In genomic region chr4:65420511-65420931, GRCm38 (mm10) we compare ENCODE assay signal across 7 mouse cellular contexts.
DNase-seq lines count a peak whose midpoint lies in the region; ATAC-seq lines count a peak whose summit lies in the region.

No protein-coding gene starts in this region.

- no peaks in the 10 kb centered on the region for H3K9me3 ChIP-seq in forebrain, embryonic 12.5 days

- H3K9ac ChIP-seq in forebrain, embryonic 12.5 days = no peak overlapping the region

- H3K27me3 ChIP-seq in forebrain, embryonic 12.5 days = no peaks in the 10 kb centered on the region

- H3K4me1 ChIP-seq in forebrain, embryonic 12.5 days = peaks cover 8% of the 10 kb centered on the region

- H3K36me3 ChIP-seq in forebrain, embryonic 12.5 days (replicated peaks) = no peaks in the 10 kb centered on the region

- DNase-seq in urinary bladder, postnatal 4 days (ENCODE audit: low spot score in 2 of 2) = peak; percentile 65 to 66
- no peak for DNase-seq in urinary bladder, adult 18-20 months (ENCODE audit: low spot score in 2 of 2)
- DNase-seq in kidney, adult 18-20 months = peak; percentile 70
- DNase-seq in lung, postnatal 10 days = peak; percentile 72
- DNase-seq in testis, postnatal 10 days (ENCODE audit: low spot score) = peak; percentile 68
- DNase-seq in thymus, adult 18-20 months = no peak

- no peak overlapping the region for H3K4me3 ChIP-seq in forebrain, embryonic 12.5 days (replicated peaks)

- H3K27ac ChIP-seq in forebrain, embryonic 12.5 days = peak overlapping the region; percentile 63

- WGBS in forebrain, embryonic 12.5 days = 6% methylated on average over 3 of the region's 3 CpGs

- no peak overlapping the region for H3K4me2 ChIP-seq in forebrain, embryonic 12.5 days

- peak; percentile 63 for ATAC-seq in forebrain, embryonic 12.5 days (ENCODE audit: low FRiP score)

Comparison
In these comparisons a context has a peak if more than half of its experiments do, and no peak if none do; other contexts are left out.
1. DNase-seq: peak in urinary bladder, postnatal 4 days (2 of 2), kidney, adult 18-20 months (single experiment), lung, postnatal 10 days (single experiment) and testis, postnatal 10 days (single experiment); none in urinary bladder, adult 18-20 months (0 of 2) and thymus, adult 18-20 months (0 of 2).